Mouse (Mus musculus) liver, embryonic 13.5 days (tissue): ENCODE measurements around the gene Usp48. TPM values are rescaled to one million over a fixed set of nuclear protein-coding genes. Genes with fewer than 3 reads are reported as not detected.

Experiments used
- ATAC-seq: fragments of 200-750 bp; cut with Nextera tagmentation; 2 replicates; pipeline ENCODE4 v1.8.0; 2017; ENCODE audit warnings: low read depth, mild to moderate bottlenecking, moderate number of reproducible peaks, moderate library complexity
- DNase-seq: peaks from one replicate; pipeline ENCODE4 v3.0.0; 2022
- H3K27ac ChIP-seq: fragments of 300-500 bp; sonication (generic); 2 replicates; pipeline ENCODE4 v1.5.1; 2015; ENCODE audit warnings: moderate library complexity, mild to moderate bottlenecking, inconsistent platforms
- H3K27me3 ChIP-seq: fragments of 300-500 bp; sonication (generic); 2 replicates; pipeline ENCODE4 v1.6.1; 2015; ENCODE audit warnings: mild to moderate bottlenecking, inconsistent platforms
- H3K36me3 ChIP-seq: fragments of 300-500 bp; sonication (generic); 2 replicates; pipeline ENCODE4 v1.6.1; 2015; ENCODE audit warnings: mild to moderate bottlenecking, inconsistent platforms
- H3K4me1 ChIP-seq: fragments of 300-500 bp; sonication (generic); replicated peaks from 2 replicates; pipeline ENCODE4 v1.6.1; 2015; ENCODE audit warnings: inconsistent platforms
- H3K4me2 ChIP-seq: fragments of 300-500 bp; sonication (generic); 2 replicates; pipeline ENCODE4 v1.6.1; 2015; ENCODE audit warnings: inconsistent platforms, mild to moderate bottlenecking, moderate library complexity
- H3K4me3 ChIP-seq: fragments of 300-500 bp; sonication (generic); replicated peaks from 2 replicates; pipeline ENCODE4 v1.5.1; 2015; ENCODE audit warnings: mild to moderate bottlenecking, inconsistent platforms
- H3K9ac ChIP-seq: fragments of 300-500 bp; sonication (generic); 2 replicates; pipeline ENCODE4 v1.6.1; 2015; ENCODE audit warnings: mild to moderate bottlenecking, inconsistent platforms
- H3K9me3 ChIP-seq: fragments of 300-500 bp; sonication (generic); replicated peaks from 2 replicates; pipeline ENCODE4 v1.6.1; 2016; ENCODE audit warnings: inconsistent platforms
- WGBS: fragments of 180-500 bp; shearing (Covaris S2); methylation state at CpG from one replicate; pipeline ENCODE4 v1.1.7; 2015; ENCODE audit not compliant: insufficient replicate concordance; 5-methylcytosine and 5-hydroxymethylcytosine counted together
- polyA plus RNA-seq: library from polyadenylated mRNA; unstranded; fragments of >200 nt; fragmentation: Nextera tagmentation; extraction: Ambion mirVana; gene quantifications from 2 replicates; pipeline ENCODE4 v1.2.1, GENCODE M21; 2015

The Usp48 gene
- polyA plus RNA-seq, 1 experiment from 2014 or later, result 36.0 TPM

- Histone ChIP-seq H3K36me3 (no peaks in the 10 kb centered on the region; the same call in 1 of the 2 replicates), H3K27me3 (peaks cover 57% of the 10 kb centered on the region), H3K27ac (no peak overlapping the region), H3K4me2 (no peak overlapping the region), H3K4me3 (no peak overlapping the region), H3K9ac (no peak overlapping the region), H3K9me3 (no peaks in the 10 kb centered on the region), H3K4me1 (peaks cover 12% of the 10 kb centered on the region; the same call in 1 of the 2 replicates)
- ATAC-seq (no peak), DNase-seq (no peak)
- WGBS, result 59% methylated on average over 4 of the region's 4 CpGs
Observed at GRCm38 (mm10) chr4:137663491-137663890, 69.9 kb downstream of the Usp48 start.

GRCm38 (mm10) chr4:137664433-137664979 is 71.0 kb downstream of the Usp48 start, which contains the start of gene Rap1gap:
Gene Rap1gap, plus strand, starts transcription at chr4:137664726.
- DNase-seq (no peak), ATAC-seq (no peak)
- peak within 1 kb of the TSS; percentile 53 for H3K4me3 ChIP-seq
- no peak within 1 kb of the TSS for H3K27ac ChIP-seq
- no peaks in the 10 kb centered on the region for H3K9me3 ChIP-seq
- 0% methylated on average over 37 of the region's 44 CpGs for WGBS
- H3K9ac ChIP-seq, result peak within 1 kb of the TSS; percentile 39
- peaks cover 57% of the 10 kb centered on the region for H3K27me3 ChIP-seq
- H3K4me2 ChIP-seq, result peak within 1 kb of the TSS; percentile 66
- H3K36me3 ChIP-seq, result no peaks in the 10 kb centered on the region
- peaks cover 12% of the 10 kb centered on the region; the same call in 1 of the 2 replicates for H3K4me1 ChIP-seq

GRCm38 (mm10) chr4:137664980-137665675 is 71.6 kb downstream of the Usp48 start:
- Histone ChIP-seq H3K27me3 (peaks cover 57% of the 10 kb centered on the region), H3K36me3 (no peaks in the 10 kb centered on the region), H3K27ac (no peak overlapping the region), H3K4me3 (peak overlapping the region; percentile 53), H3K4me1 (peaks cover 12% of the 10 kb centered on the region; the same call in 1 of the 2 replicates), H3K9me3 (no peaks in the 10 kb centered on the region), H3K9ac (no peak overlapping the region; the same call in 1 of the 2 replicates), H3K4me2 (peak overlapping the region; percentile 66)
- DNase-seq (no peak), ATAC-seq (no peak)
- 13% methylated on average over 15 of the region's 15 CpGs for WGBS

DNA sequence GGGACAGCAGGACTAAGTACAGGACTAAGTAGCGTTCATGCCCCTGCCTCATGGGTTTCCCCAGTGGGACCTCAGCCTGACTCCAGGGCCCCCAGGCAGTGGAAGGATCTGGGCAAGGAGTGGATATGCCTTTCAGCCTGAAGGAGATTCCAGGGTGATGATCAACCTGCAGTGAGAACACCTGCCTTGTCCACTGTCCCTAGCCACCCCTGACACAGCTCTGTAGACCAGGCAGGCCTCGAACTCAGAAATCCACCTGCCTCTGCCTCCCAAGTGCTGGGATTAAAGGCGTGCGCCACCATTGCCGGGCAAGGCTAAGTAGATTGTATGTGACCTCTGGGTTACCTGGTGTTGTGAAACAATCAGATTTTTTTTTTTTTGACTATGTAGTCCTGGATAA is 72.2 kb downstream of the Usp48 start:
- Histone ChIP-seq H3K4me1 (peaks cover 10% of the 10 kb centered on the region; the same call in 1 of the 2 replicates), H3K4me3 (no peak overlapping the region), H3K36me3 (no peaks in the 10 kb centered on the region), H3K27ac (no peak overlapping the region), H3K4me2 (no peak overlapping the region), H3K27me3 (peaks cover 57% of the 10 kb centered on the region), H3K9me3 (no peaks in the 10 kb centered on the region), H3K9ac (no peak overlapping the region)
- ATAC-seq (no peak), DNase-seq (no peak)
- 76% methylated on average over 5 of the region's 5 CpGs for WGBS

- Histone ChIP-seq H3K9ac (no peak overlapping the region), H3K4me1 (peaks cover 10% of the 10 kb centered on the region; the same call in 1 of the 2 replicates), H3K27ac (no peak overlapping the region), H3K9me3 (no peaks in the 10 kb centered on the region), H3K36me3 (no peaks in the 10 kb centered on the region), H3K4me2 (no peak overlapping the region), H3K4me3 (no peak overlapping the region), H3K27me3 (peaks cover 57% of the 10 kb centered on the region)
- DNase-seq, result no peak
- 52% methylated on average over 5 of the region's 5 CpGs for WGBS
- ATAC-seq, result no peak
Observed at GRCm38 (mm10) chr4:137666283-137666957, 72.9 kb downstream of the Usp48 start.

- Histone ChIP-seq H3K4me1 (peaks cover 10% of the 10 kb centered on the region; the same call in 1 of the 2 replicates), H3K27me3 (peaks cover 57% of the 10 kb centered on the region)
- WGBS, result 52% methylated on average over 8 of the region's 8 CpGs
Observed at GRCm38 (mm10) chr4:137666958-137667345, 73.4 kb downstream of the Usp48 start.

GRCm38 (mm10) chr4:137667747-137668146 is 74.2 kb downstream of the Usp48 start:
- Histone ChIP-seq H3K27me3 (peaks cover 60% of the 10 kb centered on the region), H3K4me1 (peaks cover 10% of the 10 kb centered on the region; the same call in 1 of the 2 replicates), H3K36me3 (no peaks in the 10 kb centered on the region), H3K4me2 (no peak overlapping the region), H3K9me3 (no peaks in the 10 kb centered on the region), H3K4me3 (no peak overlapping the region), H3K9ac (no peak overlapping the region), H3K27ac (no peak overlapping the region)
- ATAC-seq (no peak), DNase-seq (no peak)
- WGBS, result 40% methylated on average over 5 of the region's 5 CpGs

More at GRCm38 (mm10) chr4:137666958-137667345, 73.4 kb downstream of the Usp48 start:
- ATAC-seq (no peak), DNase-seq (no peak)
- Histone ChIP-seq H3K36me3 (no peaks in the 10 kb centered on the region), H3K27ac (no peak overlapping the region), H3K9me3 (no peaks in the 10 kb centered on the region), H3K4me3 (no peak overlapping the region), H3K4me2 (no peak overlapping the region), H3K9ac (no peak overlapping the region)

DNA sequence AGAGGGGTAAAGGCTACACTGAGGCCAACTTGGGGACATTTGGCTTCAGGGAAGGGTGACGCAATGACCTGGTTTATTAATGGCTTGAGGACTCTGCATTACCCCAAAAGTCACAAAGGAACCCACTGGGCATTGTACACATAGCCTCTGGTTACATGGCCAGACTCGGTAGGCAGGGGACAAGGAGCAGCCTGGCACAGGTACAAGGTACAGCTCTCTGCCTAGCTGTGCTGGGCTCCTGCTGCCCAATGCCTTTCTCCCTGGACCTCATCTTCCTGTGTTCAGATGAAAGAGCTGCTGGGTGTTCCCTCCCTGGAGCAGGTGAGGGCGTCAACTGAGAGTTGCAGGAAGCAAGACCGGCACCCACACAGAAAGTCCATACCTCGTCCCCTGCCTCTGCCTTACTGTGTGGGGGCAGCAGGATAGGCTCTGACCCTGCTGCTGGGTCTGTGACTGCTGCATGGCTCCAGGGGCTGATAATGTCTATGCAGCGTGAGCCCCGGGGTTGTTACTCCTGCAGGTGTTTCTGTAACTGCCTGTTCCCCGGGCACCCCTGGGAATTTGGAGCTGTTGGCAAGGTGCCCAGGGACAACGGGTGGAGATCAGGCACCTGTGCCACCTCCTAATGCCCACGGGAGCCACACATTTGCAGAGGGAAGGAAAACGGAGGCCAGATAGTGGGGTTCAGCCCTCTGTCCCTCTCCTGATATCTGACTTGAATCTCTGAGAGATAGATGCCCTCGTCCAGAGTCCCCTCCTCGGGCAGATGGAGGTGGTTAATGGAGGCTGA is 78.4 kb downstream of the Usp48 start:
- Histone ChIP-seq H3K27me3 (peaks cover 27% of the 10 kb centered on the region), H3K4me1 (no peaks in the 10 kb centered on the region), H3K4me3 (no peak overlapping the region), H3K4me2 (no peak overlapping the region), H3K27ac (no peak overlapping the region), H3K9me3 (no peaks in the 10 kb centered on the region), H3K36me3 (no peaks in the 10 kb centered on the region), H3K9ac (no peak overlapping the region)
- DNase-seq, result no peak
- no peak for ATAC-seq
- 51% methylated on average over 13 of the region's 13 CpGs for WGBS

- ATAC-seq, result no peak
Observed at GRCm38 (mm10) chr4:137675566-137675965, 82.0 kb downstream of the Usp48 start.

DNA sequence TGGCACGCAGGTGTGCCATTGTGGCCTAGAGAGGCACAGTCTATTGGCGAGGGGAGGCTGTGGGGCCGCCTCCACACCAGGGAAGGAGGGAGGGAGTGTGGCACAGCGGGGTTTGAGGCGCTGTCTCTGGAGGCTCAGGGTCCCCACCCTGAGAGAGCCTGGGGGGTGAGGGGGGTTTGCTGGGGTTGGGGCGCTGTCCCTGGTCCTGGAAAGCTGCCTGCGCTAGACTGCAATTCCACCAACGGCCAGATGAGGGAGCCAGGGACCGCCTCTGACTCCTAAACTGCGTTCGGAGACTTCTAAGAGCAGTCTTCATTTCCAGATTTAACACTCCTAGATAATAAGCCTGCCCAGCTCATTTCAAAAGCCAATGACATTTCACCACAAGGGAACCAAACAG is 82.5 kb downstream of the Usp48 start:
- peak; percentile 40 for DNase-seq
- WGBS, result 12% methylated on average over 11 of the region's 11 CpGs
- H3K27ac ChIP-seq, result no peak overlapping the region
- H3K4me3 ChIP-seq, result no peak overlapping the region
- H3K36me3 ChIP-seq, result no peaks in the 10 kb centered on the region
- peaks cover 40% of the 10 kb centered on the region for H3K27me3 ChIP-seq
- no peak overlapping the region for H3K4me2 ChIP-seq
- H3K4me1 ChIP-seq, result no peaks in the 10 kb centered on the region
- H3K9me3 ChIP-seq, result no peaks in the 10 kb centered on the region
- H3K9ac ChIP-seq, result no peak overlapping the region
- ATAC-seq, result peak; percentile 31; the same call in 1 of the 2 replicates

More at GRCm38 (mm10) chr4:137675566-137675965, 82.0 kb downstream of the Usp48 start:
- H3K9me3 ChIP-seq, result no peaks in the 10 kb centered on the region
- no peak overlapping the region for H3K27ac ChIP-seq
- WGBS, result 61% methylated on average over 7 of the region's 7 CpGs
- H3K4me3 ChIP-seq, result no peak overlapping the region
- H3K9ac ChIP-seq, result no peak overlapping the region
- H3K4me2 ChIP-seq, result no peak overlapping the region
- no peaks in the 10 kb centered on the region for H3K36me3 ChIP-seq
- DNase-seq, result no peak
- H3K27me3 ChIP-seq, result peaks cover 35% of the 10 kb centered on the region
- H3K4me1 ChIP-seq, result no peaks in the 10 kb centered on the region
